Mouse (Mus musculus) natural killer cell, adult 2 months (primary cell): Measurements from ENCODE around the gene Hdhd5.

ENCODE experiments used
- DNase-seq, 2 experiments: peaks; one replicate each; pipeline ENCODE4 v3.0.0; 2022; ENCODE audit warnings: low spot score in 2 of 2

The Hdhd5 gene

DNA sequence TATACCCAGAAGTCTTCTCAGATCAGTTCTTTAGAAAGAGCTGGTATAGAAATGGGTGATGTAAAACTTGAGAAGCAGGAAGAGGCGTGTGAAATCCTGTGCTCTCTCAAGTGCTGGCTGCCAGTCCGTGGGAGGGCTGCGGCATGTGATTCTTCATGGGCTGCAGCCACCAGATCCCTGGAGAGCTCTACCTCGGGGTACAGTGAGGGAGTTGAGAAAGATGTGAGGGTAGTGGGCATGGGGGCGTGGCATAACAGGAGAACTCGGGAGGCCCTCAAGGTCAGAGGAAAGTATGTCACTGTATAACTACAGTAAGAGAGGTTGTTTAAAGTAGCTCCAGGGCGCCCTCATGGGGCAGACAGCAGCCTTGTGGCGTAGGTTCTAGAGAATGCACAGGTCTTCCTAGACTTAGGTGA lies 47.9 kb downstream of the Hdhd5 start:
- DNase-seq = peak; percentile 53 to 66

DNA sequence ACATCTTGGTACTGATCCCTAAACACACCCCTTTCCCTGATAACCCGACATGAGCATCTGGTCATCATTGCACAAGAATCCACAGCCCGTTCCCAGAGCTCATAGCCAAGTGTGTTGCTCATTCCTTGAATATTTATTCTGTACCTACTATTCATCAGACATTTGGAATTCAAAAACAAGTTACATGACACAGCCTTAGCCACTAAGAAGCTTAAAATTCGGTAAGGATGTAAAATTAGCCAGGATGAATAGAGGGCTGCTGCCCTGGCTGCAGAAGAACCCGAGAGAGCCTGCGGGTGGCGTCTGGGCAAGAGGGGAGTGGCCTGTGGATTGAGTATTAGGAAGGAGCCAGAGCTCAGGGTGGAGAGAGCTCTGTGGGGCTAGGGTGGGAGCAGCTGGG lies 48.4 kb downstream of the Hdhd5 start:
- no peak for DNase-seq

DNA sequence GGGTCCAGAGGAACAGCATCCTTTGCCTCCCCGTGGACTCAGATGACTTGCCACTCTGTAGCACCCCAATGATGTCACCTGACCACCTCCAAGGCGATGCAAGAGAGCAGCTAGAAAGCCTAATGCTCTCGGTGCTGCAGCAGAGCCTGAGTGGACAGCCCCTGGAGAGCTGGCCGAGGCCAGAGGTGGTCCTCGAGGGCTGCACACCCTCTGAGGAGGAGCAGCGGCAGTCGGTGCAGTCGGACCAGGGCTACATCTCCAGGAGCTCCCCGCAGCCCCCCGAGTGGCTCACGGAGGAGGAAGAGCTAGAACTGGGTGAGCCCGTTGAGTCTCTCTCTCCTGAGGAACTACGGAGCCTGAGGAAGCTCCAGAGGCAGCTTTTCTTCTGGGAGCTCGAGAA lies 49.1 kb downstream of the Hdhd5 start:
- DNase-seq = no peak

DNA sequence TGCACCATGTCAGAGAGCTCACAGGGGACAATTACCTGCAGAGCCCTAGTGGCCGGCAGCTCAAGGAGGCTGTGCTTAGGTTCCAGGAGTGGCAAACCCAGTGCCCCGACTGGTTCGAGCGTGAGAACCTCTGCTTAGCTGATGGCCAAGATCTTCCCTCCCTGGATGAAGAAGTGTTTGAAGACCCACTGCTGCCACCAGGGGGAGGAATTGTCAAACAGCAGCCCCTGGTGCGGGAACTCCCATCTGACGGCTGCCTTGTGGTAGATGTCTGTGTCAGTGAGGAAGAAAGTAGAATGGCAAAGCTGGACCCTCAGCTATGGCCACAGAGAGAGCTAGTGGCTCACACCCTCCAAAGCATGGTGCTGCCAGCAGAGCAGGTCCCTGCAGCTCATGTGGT lies 49.6 kb downstream of the Hdhd5 start:
- peak in 1 of 2 experiments; percentile 62 for DNase-seq

DNA sequence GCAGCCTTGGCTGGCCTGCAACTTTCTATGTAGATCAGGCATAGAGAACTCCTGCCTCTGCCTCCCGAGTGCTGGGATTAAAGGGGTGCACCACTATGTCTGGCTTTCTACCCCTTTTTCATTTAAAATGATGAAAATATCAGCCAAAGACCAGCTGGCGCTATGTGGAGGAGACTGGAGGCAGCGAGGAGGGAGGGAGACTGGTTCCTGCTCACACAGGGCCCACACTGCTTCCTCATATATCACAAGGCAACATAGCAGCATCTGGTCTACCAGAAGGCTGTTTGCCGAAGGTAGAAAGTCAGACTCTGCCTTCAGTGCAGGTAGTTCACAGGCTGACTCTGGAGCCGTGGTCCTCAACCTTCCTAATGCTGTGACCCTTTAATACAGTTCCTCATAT lies 50.8 kb downstream of the Hdhd5 start:
- no peak for DNase-seq

DNA sequence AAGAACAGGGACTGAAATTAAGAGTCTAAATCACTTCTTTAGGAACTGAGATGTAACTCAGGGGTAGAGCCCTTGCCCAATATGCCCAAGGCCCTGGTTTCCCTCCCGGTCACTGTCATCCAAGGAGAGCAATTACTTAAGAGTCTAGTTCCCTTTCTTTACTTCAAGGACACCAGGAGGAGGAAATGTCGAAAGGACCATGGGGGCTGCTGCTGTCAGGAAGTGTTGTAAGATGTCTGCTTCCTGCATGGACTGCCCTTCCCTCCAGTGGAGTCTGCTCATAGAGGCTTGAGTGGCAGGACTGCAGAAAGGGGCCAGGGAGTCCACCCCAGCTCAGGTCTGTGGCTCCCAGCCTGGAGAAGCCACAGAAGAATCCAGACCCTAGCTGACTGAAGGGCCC lies 51.8 kb downstream of the Hdhd5 start:
- DNase-seq = no peak

DNA sequence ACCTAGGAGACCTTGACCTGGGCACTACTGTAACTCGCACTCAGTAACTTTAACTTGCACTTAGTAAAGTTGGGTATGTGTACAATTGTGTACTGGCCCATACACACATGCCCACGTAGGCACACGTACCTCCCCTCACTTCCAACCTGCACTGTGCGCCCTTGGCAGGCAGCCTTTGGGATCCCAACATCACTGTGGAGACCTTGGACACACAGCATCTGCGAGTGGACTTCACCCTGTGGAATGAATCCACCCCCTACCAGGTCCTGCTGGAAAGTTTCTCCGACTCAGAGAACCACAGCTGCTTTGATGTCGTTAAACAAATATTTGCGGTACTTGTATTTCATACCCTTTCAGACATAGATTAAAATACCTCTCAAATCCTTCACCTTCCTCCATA lies 55.8 kb downstream of the Hdhd5 start:
- DNase-seq = no peak

DNA sequence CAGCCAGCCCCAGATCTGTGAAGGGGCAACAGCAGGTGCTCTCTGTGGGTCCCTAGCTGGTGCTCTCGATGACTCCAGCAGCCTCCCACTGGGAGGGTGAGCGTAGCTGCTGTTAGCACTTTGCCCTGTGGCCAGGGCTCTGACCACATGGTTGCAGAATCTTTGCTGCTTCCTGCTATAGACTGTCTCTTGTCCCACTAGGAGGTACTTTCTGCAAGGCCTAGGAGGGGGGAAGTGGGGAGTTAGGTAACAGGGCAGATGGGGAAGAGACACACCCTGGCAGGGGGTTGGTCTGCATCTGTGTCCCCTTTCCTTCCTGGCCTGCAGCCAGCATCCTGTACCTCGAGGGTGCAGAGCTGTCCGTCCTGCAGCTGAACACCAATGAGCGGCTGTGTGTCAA lies 57.7 kb downstream of the Hdhd5 start:
- DNase-seq = peak; percentile 46 to 66

DNA sequence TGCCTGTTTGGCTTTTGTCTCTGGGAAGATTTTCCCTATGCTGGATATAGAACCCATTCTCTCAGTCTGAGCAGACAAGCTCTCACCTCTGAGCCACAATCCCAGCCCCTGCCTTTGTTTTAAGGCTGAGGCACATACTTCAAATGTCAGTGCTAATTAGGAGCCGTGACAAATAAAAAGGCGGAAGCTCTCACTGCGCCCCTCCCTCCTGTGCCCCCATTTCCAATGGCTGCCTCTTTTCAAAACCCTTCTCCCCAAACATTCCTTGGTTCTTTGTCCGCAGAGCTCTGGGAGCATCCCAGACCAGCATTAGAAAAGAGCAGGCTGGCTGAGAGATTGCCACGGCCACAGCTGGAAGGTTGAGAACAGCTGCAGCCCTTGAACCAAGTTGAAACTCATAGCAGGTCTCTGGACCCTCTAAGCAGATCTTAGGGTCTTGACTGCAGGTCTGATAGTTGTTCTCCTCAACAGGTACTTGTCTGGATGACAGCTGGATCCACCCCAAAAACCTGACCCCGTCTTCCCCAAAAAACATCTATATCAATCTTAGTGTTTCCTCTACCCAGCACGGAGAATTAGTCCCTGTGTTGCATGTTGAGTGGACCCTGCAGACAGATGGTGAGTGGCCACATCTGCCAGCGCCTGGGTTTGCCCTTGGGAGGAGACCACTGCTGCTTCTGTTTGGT lies 58.5 kb downstream of the Hdhd5 start:
- DNase-seq = no peak

DNA sequence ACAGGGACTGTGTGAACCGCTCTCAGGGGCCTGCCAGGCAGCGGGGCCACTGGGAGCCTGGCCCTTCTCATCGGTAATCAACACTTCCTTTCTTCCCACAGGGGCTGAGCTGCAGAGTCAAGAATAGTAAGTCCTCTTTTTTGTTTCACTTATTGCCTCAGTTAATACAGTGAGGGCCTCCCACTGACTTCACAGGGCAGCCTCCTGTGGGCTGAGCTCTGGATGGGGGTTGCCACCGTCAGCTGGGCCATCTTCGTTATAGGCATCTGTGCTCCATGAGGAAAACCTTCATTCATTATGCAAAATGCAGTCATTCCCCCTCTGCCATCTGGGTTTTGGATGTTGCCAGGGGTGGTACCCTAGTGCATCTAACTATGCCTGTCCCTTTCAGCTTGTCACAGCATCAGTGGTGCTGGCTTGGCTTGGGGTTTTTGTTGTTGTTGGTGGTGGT lies 59.1 kb downstream of the Hdhd5 start:
- no peak for DNase-seq

DNA sequence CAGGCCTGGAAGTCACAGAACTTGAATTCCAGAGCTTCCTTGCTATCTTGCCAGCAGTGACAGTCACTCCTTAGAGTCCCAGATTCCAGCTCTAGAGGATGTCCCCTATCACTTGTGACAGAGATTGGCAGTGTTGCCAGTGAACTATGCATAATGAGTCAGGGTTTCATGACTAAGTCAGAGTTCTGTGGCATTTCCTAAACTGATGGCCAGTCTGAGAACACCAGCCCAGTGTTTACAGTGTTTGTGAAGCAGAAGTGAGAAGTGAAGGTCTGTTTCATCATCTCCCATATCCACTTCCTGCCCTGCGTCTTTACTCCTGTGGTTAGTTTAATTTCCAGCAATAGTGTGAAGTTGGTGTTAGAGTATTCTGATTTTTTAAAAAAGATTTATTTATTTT lies 60.5 kb downstream of the Hdhd5 start:
- DNase-seq = peak; percentile 51 to 54

DNA sequence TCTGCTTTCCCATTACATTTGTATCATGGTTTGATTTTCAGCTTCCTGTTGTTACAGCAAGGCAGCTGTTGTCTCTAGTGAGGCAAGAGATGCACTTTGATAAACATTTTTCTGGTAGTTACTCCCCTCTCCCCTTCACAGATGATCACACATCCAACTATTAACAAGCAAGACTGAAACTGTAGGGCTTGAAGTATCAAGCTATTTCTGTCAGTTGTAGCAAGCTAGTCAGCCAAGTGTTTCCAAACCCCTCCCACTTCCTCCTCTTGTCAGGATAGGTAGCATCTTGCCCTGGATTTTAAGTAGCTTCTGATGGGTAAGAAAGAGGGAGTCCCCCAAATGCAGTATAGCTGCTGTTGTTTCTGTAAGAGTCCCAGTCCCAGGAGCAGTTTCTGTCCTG lies 61.3 kb downstream of the Hdhd5 start:
- DNase-seq = no peak

DNA sequence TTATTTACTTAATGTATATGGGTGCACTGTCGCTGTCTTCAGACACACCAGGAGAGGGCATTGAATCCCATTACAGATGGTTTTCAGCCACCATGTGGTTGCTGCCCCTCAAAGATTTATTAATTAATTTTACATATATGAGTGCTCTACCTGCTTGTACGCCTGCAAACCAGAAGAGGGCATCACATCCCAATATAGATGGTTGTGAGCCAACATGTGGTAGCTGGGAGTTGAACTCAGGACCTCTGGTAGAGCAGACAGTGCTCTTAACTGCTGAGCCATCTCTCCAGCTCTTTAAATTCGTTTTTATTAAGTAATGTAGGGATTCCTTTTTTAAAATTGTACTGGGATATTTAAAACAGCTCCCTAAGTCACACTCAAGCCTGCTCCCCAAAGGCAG lies 61.9 kb downstream of the Hdhd5 start:
- DNase-seq = no peak

DNA sequence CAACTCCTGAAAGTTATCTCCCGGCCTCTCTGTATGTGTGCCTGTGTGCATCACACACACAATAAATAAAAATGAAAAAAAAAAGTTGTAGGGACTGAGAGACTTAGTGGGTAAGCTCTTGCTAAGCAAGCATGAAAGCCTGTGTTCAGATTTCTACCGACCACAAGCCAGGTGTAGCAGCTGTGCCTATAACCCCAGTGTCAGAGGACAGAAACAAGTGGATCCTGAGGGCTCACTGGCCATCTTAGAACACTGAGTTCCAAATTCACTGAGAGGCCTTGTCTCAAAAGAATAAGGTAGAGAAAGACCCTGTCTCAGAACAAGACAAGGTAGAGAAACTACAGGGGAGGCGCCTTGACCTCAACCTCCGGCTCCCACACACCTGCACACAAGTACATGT lies 62.9 kb downstream of the Hdhd5 start:
- no peak for DNase-seq

DNA sequence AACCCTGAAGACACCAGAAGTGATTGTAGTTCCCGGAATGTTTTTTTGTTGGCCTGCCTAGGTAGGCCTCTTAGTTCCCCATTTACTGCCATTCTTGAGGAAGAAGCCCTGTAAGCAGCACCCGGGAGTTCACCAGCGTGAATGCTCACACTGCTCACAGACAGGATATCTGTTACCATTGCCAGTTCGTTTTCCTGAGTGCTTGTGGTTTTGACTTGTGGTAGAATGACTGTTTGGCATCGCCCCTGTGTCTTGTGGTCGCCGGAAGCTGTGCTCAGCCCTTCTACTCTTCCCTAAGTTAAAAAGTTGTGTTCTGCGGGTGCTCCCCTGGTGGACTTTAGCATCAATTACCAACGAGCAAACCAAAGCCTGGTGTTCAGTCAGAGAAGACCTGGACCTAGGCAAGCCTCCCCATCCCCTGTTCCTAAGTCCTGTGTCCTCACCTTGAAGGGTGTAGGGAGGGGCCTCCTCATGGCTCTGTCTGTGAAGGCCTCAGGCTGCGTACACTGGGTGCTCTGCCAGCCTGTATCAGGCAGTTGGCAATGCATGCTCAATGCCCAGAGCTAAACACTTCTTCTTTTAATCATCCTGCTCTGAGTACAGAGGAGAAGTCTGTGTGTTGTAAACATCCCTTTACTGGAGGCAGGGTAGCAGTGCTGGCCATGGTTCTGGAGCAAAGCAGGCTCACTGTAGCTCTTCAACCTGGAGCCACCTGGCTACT lies 64.3 kb downstream of the Hdhd5 start:
- peak; percentile 77 to 80 for DNase-seq

DNA sequence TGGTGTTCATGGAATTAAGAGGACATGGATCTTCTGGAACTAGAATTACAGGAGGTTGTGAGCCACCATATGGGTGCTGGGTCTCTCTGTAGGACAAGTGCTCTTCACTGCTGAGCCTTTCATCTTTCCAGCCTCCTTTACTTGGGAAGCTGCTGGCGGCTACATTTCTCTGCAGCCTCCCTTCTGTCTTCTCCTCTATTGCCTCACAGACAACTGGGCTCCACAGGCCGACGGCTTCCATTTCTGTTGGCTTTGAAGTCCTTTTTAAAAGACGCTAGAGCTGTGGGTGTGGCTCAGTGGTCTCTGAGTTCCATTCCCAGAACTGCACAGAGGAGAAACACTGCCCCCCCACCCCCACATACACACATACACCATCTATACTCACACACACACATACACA lies 65.7 kb downstream of the Hdhd5 start:
- no peak for DNase-seq

DNA sequence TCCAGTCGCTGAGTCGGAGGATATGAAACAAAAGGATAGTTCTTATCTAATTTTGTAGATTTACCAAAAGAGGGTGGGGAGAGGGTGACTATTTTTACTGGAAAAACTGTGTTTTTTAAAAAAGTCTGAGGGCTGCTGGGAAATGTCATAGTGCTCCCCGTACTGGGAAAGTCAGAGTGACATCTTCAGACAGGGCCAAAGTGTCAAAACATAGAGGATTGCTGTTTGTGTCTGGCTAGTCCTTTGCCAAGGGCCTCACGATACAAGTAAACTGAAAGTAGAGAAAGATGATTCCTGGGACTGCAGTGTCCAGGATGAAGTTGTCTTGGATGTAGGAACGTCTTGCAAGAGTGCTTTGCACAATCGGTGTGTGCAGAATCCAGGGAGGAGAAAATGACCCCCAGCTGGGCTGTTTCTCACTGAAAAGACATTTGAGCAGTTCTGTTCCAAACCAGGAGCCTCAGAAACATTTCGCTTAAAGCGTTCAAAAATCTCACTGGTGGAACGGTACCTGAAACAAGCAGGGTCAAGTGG lies 66.6 kb downstream of the Hdhd5 start:
- DNase-seq = no peak

DNA sequence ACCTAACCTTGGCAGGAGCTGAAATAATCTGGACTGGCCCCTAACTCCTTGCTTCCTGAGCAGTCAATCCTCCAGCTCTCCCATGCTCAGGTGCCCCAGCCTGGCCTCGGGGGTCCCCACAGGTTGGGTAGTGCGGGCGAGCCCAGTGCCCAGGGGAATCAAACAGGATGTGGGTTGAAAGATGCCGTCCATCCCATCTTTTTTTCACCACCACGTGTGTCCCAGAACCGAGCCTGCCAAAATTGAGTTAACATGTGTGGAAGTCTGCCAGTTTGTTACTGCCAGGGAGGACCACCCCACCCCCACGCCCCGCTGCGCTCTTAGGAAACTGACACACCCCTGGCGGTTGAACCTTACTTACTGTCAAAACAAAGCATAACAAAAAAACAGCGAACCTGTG lies 67.2 kb downstream of the Hdhd5 start:
- DNase-seq = peak in 1 of 2 experiments; percentile 54

DNA sequence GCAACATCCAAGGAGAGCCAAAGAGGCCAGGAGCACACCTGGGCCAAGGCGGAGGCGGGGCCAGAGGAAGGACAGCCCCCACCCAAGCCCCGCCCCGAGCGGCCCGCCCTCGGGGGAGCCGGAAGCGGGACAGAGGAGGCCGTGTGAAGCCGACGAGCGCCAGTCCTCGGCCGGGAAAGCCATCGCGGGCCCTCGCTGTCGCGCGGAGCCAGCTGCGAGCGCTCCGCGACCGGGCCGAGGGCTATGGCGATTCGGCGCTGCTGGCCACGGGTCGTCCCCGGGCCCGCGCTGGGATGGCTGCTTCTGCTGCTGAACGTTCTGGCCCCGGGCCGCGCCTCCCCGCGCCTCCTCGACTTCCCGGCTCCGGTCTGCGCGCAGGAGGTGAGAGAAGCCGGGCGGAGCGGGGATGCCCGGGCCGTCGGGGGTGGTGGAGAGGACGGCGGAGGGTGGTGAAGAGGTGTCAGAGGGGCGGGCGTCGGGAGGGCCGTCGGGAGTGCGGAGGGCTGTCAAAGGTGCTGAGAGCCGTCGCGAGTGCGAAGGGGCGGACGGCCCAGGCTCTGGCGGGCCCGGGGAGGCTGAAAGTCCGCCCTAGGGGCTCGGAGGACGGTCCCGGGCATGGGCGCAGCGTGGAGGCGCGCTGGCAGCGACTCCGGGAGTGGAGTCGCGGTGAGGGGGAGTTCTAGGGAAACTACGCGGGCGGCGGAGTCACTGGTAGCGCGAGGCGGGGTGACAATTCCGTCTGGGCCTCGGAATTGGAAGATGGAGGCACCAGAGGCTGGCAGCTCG lies 67.8 kb downstream of the Hdhd5 start, which contains the start of gene Il17ra:
Gene Il17ra (plus strand): TSS at position 162 of the 786 bp plus-strand sequence.
- DNase-seq = peak; percentile 79 to 87

DNA sequence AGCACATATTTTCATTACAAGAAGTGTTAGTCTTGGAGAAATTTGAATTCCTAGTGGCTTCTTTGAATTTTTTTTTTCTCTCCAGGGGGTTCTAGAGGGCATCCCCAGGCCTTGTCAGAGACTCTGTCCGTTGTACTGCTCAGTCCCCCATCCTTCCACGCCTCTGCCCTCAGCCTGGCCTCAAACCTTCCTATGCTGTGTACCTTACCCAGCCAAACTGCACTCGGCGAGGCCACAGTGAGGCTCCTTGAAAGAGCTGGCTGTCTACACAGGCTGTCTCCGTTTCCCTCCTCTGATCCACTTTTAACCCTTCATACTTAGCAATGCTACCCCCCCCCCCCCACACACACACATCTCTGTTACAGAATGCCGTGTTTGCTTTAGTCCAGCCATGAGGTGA lies 68.9 kb downstream of the Hdhd5 start:
- DNase-seq = no peak

DNA sequence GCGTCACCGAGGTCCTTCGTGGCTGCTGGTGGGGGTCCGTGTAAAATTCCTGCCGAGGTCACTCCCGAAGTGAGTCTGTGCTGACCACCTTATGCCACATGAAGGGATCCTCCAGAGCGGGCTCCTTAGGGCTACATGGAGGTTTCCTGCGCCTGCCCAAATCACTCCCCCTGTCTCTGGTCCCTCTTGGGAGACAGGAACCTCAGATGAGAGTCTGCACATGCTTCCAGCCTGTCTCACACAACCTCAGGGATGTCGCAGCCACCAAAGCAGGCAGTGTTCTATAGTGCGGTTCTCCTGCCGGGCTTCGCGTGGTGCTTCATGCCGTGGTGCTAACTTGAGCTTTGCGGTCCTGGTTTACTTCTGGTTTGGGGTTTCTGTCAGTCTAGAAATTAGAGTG lies 69.9 kb downstream of the Hdhd5 start:
- no peak for DNase-seq
